Mouse (Mus musculus) midbrain, postnatal 0 days (tissue): ENCODE measurements at regions not wholly inside any gene's neighbourhood (a gene's known extent, or its start where the extent isn't known, plus 50 kb on each side); places are given as distances from the start of the nearest gene placed in this dataset.

ENCODE experiments used
- ATAC-seq: fragments of 200-750 bp; cut with Nextera tagmentation; 2 replicates; pipeline ENCODE4 v1.8.0; 2017; ENCODE audit warnings: moderate number of reproducible peaks, mild to moderate bottlenecking, moderate TSS enrichment, moderate library complexity; ENCODE audit not compliant: low FRiP score
- DNase-seq: peaks from one replicate; pipeline ENCODE4 v3.0.0-alpha.2; 2015; ENCODE audit warnings: low spot score
- H3K27ac ChIP-seq: fragments of 300-500 bp; sonication (generic); 2 replicates; pipeline ENCODE4 v1.5.1; 2014; ENCODE audit warnings: low read depth, mild to moderate bottlenecking, low read length, mixed read lengths
- H3K27me3 ChIP-seq: fragments of 300-500 bp; sonication (generic); 2 replicates; pipeline ENCODE4 v1.6.1; 2014; ENCODE audit warnings: low read length, control low read depth, mixed read lengths; ENCODE audit not compliant: insufficient read depth
- H3K36me3 ChIP-seq: fragments of 300-500 bp; sonication (generic); 2 replicates; pipeline ENCODE4 v1.6.1; 2014; ENCODE audit warnings: low read length, control low read depth, mixed read lengths; ENCODE audit not compliant: insufficient read depth
- H3K4me1 ChIP-seq: fragments of 300-500 bp; sonication (generic); 2 replicates; pipeline ENCODE4 v1.6.1; 2014; ENCODE audit warnings: mild to moderate bottlenecking, control low read depth, antibody characterized with exemption, low read length, mixed read lengths; ENCODE audit not compliant: insufficient read depth
- H3K4me2 ChIP-seq: fragments of 300-500 bp; sonication (generic); 2 replicates; pipeline ENCODE4 v1.6.1; 2014; ENCODE audit warnings: low read depth, mild to moderate bottlenecking, low read length, mixed read lengths; ENCODE audit not compliant: poor library complexity, severe bottlenecking
- H3K4me3 ChIP-seq: fragments of 300-500 bp; sonication (generic); 2 replicates; pipeline ENCODE4 v1.5.1; 2014; ENCODE audit warnings: low read depth, mild to moderate bottlenecking, low read length, moderate library complexity
- H3K9ac ChIP-seq: fragments of 300-500 bp; sonication (generic); replicated peaks from 2 replicates; pipeline ENCODE4 v1.6.1; 2014; ENCODE audit warnings: mild to moderate bottlenecking, low read length, moderate library complexity, mixed read lengths; ENCODE audit not compliant: poor library complexity, severe bottlenecking
- H3K9me3 ChIP-seq: fragments of 300-500 bp; sonication (generic); 2 replicates; pipeline ENCODE4 v1.6.1; 2016; ENCODE audit warnings: low read length, control low read depth
- CTCF ChIP-seq: IDR thresholded peaks from 2 replicates; pipeline ENCODE4 v1.5.1; 2016; ENCODE audit warnings: antibody characterized with exemption, mild to moderate bottlenecking
- WGBS: fragments of 180-500 bp; shearing (Covaris S2); extraction: QIAGEN DNeasy Blood & Tissue Kit; methylation state at CpG from one replicate; pipeline ENCODE4 v1.1.7; 2014; 5-methylcytosine and 5-hydroxymethylcytosine counted together

DNA sequence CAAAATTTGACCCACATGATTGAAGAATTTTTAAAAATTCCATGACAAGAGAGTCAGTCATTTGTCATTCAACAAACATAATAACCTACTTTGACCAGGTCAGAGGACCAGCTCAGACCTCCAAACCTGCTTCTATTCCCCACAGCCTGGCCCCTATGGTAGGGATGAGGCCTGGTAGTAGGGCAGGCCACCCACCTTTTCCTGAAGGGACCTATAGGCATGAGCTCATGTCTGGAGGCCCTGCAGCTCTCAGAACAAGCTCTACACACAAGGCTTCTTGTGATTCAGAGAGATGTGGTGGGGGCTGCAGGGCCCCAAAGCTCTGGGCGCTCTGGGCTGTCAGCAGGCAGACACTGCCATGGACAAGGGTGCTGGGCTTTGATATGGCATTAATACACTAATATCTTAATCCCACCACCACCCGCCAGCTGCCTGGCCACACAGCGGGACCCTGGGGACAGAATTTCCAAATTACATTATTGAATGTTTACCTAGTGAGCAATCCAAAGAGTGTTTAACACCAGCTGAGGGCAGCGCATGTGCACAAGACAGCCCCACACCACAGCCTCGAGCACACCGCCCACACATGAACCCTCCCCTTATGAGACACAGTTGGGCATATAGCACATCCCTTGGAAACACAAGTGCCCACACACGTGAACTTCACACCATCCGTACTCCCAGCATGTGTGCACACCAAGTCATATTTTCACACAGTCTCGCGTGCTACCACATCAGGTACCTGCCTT is 88.1 kb upstream of the Gm12830 start:
- Histone ChIP-seq H3K4me2 (no peak overlapping the region), H3K27ac (no peak overlapping the region), H3K4me3 (no peak overlapping the region), H3K27me3 (no peaks in the 10 kb centered on the region), H3K9ac (no peak overlapping the region), H3K36me3 (no peaks in the 10 kb centered on the region), H3K9me3 (no peaks in the 10 kb centered on the region), H3K4me1 (no peaks in the 10 kb centered on the region)
- DNase-seq (no peak), ATAC-seq (no peak)
- TF ChIP-seq CTCF: no peak
- 80% methylated on average over 10 of the region's 10 CpGs for WGBS

DNA sequence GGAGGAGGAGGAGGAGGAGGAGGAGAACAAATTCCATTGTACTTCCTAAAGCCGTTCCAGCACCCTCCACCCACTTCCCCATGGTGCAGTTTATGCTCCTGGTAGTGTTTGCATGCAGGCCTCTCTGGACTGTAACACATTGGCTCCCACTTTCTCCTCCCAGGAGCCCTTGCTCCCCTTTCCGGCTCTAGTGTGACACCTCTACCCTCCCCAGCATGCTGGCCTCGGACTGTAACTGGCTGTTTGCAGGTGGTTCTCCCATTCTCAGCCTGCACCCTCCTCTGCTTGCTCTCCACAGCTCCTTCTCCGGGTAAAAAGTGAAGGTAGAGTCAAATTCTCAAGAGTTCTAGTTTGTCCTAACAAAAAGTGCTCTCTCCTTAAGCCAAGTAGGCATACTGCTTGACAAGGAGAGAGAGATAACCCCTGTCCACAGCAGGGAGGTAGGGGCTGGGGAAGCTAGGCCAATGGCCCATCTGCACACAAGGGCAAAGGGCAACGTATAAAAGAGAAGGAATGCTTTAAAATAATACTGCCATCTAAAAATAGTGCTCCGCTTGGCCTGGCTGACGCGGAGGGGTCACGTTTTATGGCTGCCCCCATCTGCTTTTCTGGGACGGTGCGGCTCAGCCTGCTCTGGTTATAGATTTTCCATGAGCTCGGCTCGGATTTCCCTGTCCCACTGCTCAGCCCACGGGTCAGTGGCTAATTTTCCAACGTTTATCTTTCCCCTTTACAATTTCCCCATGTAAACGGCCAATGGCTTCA is 82.4 kb upstream of the Gm12830 start:
- Histone ChIP-seq H3K27me3 (no peaks in the 10 kb centered on the region), H3K4me3 (no peak overlapping the region), H3K36me3 (no peaks in the 10 kb centered on the region), H3K4me1 (no peaks in the 10 kb centered on the region), H3K9me3 (no peaks in the 10 kb centered on the region), H3K4me2 (no peak overlapping the region), H3K9ac (no peak overlapping the region), H3K27ac (no peak overlapping the region)
- ATAC-seq (no peak), DNase-seq (no peak)
- WGBS: 73% methylated on average over 16 of the region's 16 CpGs
- no peak for TF ChIP-seq CTCF

DNA sequence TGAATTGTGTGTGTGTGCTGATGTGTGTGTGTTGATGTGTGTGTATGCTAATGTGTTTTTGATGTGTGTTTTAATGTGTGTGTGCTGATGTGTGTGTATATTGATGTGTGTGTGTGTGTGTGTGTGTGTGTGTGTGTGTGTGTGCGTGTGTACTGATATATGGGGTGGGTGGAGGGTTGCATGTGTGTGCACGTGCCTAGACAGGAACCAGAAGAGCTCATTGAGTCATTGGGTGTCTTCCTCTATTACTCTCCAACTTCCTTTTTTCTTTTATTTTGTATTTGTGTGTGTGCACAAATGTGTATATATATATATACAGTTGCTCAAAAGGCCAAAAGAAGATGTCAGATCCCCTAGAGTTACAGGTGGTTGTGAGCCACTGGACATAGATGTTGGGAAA is 73.4 kb upstream of the Gm12830 start:
- DNase-seq: no peak
- WGBS: 86% methylated on average over 2 of the region's 2 CpGs
- no peak overlapping the region for H3K27ac ChIP-seq
- no peaks in the 10 kb centered on the region for H3K27me3 ChIP-seq
- no peak for ATAC-seq
- TF ChIP-seq CTCF: no peak
- H3K4me3 ChIP-seq: no peak overlapping the region
- no peaks in the 10 kb centered on the region for H3K9me3 ChIP-seq
- no peak overlapping the region for H3K4me2 ChIP-seq
- no peaks in the 10 kb centered on the region for H3K4me1 ChIP-seq
- H3K9ac ChIP-seq: no peak overlapping the region
- no peaks in the 10 kb centered on the region for H3K36me3 ChIP-seq

DNA sequence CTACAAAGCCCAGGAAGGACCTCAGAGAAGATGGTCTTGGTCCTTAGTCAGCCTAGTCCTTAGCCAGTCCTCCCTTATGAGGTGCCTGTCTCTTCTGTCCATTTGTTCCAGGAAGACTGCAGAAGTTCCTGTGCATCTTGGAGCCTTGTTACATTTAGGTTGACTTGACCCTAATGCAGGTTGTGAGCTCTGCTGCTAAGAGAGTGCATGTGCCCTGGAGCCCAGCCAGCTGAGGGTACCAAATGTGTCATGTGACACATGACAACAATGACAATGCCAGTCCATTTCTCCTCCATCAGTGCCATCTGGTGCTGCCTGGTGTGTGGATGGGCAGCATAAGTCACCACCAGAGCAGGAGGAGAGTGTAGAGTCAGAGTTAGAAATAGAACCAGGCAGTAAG is 61.7 kb upstream of the Gm12830 start:
- DNase-seq (no peak), ATAC-seq (no peak)
- H3K4me2 ChIP-seq: no peak overlapping the region
- H3K9ac ChIP-seq: no peak overlapping the region
- no peak overlapping the region for H3K27ac ChIP-seq
- H3K4me3 ChIP-seq: no peak overlapping the region
- no peak for TF ChIP-seq CTCF
- H3K4me1 ChIP-seq: no peaks in the 10 kb centered on the region
- H3K27me3 ChIP-seq: no peaks in the 10 kb centered on the region
- H3K9me3 ChIP-seq: no peaks in the 10 kb centered on the region
- no peaks in the 10 kb centered on the region for H3K36me3 ChIP-seq

DNA sequence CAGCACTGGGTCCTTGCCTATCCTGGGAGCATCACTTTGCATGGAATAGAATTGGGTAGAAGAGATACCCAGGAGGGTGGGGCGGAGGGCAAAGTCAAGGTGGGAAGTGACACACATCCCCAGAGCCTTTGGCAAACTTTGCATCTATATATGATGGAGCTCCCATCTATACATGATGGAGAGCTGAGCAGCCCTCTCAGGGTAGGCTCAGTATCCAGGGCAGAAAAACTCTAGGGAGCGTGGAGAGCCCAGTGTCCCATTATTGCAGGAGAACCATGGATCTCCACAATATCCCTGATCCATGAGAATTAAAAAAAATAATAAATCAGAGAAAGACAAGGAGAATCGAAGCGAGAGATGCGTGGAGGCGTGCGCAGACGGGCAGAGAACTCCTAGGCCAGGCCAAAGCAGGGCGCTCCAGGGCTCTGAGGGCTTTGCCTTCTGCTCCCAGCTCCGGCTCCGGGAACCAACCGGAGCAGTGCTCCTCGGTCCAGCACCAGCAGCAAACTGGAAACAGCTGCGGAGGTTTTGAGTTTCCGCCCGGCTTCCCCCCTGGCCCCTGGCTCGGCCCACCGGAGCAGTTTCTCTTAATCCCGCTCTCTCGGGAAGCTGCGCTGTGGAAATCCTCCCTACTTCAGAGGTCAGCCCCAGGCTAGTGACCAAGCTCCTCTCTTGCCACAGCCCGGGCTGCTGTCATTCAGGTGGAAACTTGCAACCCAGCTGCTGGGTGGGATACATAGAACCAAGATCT is 54.7 kb upstream of the Gm12830 start:
- Histone ChIP-seq H3K27ac (no peak overlapping the region), H3K4me3 (no peak overlapping the region), H3K4me1 (no peaks in the 10 kb centered on the region), H3K9me3 (no peaks in the 10 kb centered on the region), H3K36me3 (no peaks in the 10 kb centered on the region), H3K9ac (0 out of 2 replicates have a peak overlapping the region, but pooled peaks have one; percentile 9), H3K4me2 (no peak overlapping the region), H3K27me3 (no peaks in the 10 kb centered on the region)
- DNase-seq: no peak
- WGBS: 51% methylated on average over 22 of the region's 22 CpGs
- no peak for ATAC-seq
- TF ChIP-seq CTCF: no peak
